Mouse (Mus musculus) liver, embryonic 11.5 days (tissue): ENCODE data around the gene Ephb2. TPM values are rescaled to one million over a fixed set of nuclear protein-coding genes. Genes with fewer than 3 reads are reported as not detected.

Experiments used
- ATAC-seq: fragments of 200-750 bp; cut with Nextera tagmentation; replicated peaks from 2 replicates; pipeline ENCODE4 v1.8.0; 2017; ENCODE audit warnings: moderate number of reproducible peaks, mild to moderate bottlenecking, moderate TSS enrichment, moderate library complexity; ENCODE audit not compliant: low FRiP score
- DNase-seq: peaks from one replicate; pipeline ENCODE4 v3.0.0-alpha.2; 2017; ENCODE audit warnings: low spot score
- H3K27ac ChIP-seq: fragments of 300-500 bp; sonication (generic); 2 replicates; pipeline ENCODE4 v1.5.1; 2014; ENCODE audit warnings: mild to moderate bottlenecking, low read depth, low read length, control low read depth
- H3K27me3 ChIP-seq: fragments of 300-500 bp; sonication (generic); replicated peaks from 2 replicates; pipeline ENCODE4 v1.6.1; 2014; ENCODE audit warnings: low read length, mixed read lengths; ENCODE audit not compliant: control insufficient read depth, insufficient read depth
- H3K36me3 ChIP-seq: fragments of 300-500 bp; sonication (generic); 2 replicates; pipeline ENCODE4 v1.6.1; 2014; ENCODE audit warnings: mild to moderate bottlenecking, low read length, moderate library complexity, mixed read lengths; ENCODE audit not compliant: control insufficient read depth, insufficient read depth
- H3K4me1 ChIP-seq: fragments of 300-500 bp; sonication (generic); replicated peaks from 2 replicates; pipeline ENCODE4 v1.6.1; 2014; ENCODE audit warnings: low read length, mixed read lengths; ENCODE audit not compliant: control insufficient read depth, insufficient read depth
- H3K4me2 ChIP-seq: fragments of 300-500 bp; sonication (generic); 2 replicates; pipeline ENCODE4 v1.6.1; 2014; ENCODE audit warnings: mild to moderate bottlenecking, control low read depth, moderate library complexity
- H3K4me3 ChIP-seq: fragments of 300-500 bp; sonication (generic); 2 replicates; pipeline ENCODE4 v1.5.1; 2014; ENCODE audit warnings: low read depth, low read length, control low read depth
- H3K9ac ChIP-seq: fragments of 300-500 bp; sonication (generic); 2 replicates; pipeline ENCODE4 v1.6.1; 2014; ENCODE audit warnings: low read depth, low read length, control low read depth
- H3K9me3 ChIP-seq: fragments of 300-500 bp; sonication (generic); 2 replicates; pipeline ENCODE4 v1.6.1; 2016; ENCODE audit warnings: low read length, inconsistent platforms, mixed read lengths; ENCODE audit not compliant: control insufficient read depth
- WGBS: fragments of 180-500 bp; shearing (Covaris S2); extraction: QIAGEN DNeasy Blood & Tissue Kit; methylation state at CpG from one replicate; pipeline ENCODE4 v1.1.7; 2014; 5-methylcytosine and 5-hydroxymethylcytosine counted together
- polyA plus RNA-seq: library from polyadenylated mRNA; unstranded; fragments of >200 nt; fragmentation: Nextera tagmentation; extraction: Ambion mirVana; gene quantifications from 2 replicates; pipeline ENCODE4 v1.2.1, GENCODE M21; 2014

The Ephb2 gene
- polyA plus RNA-seq, 1 experiment from 2014 or later: 5.1 TPM

DNA sequence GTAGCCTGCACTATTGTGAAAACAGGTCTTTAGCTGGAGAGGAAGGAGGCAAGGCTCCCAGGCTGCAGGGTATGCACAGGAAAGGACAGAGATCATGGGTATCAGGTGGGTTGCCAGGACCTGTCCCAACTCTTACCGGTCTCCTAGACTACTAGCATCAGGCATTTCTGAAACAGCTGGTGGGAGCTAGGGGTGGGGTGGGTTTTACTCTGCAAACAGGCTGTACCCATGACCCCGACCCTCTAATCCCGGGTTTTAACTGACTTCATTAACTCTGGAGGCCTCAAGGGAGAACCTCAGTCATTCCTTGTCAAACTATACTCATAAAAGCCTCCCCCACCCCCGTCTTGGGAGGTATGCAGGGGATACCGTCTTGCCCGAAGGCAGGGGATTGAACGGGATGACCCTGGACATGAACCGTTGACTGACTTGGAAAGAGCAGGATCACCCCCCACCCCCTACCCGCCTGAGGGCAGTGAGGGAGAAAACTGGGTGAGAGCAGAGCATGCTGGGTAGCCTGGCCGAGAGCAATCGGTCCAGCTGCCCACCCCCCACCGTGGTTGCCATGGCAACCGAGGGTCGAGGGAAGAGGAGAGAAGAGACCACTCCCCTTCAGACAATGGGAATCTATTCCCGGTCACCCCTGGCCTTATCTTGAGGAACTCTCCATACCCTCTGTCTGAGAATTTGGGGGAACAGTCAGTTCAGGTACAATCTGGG, 29.1 kb upstream of the Ephb2 start:
- ATAC-seq (no peak), DNase-seq (peak; percentile 45)
- H3K4me2 ChIP-seq: no peak overlapping the region
- peaks cover 12% of the 10 kb centered on the region for H3K27me3 ChIP-seq
- H3K27ac ChIP-seq: no peak overlapping the region
- H3K4me1 ChIP-seq: 0 out of 2 replicates have a peak, but pooled peaks cover 6% of the 10 kb centered on the region
- no peak overlapping the region for H3K4me3 ChIP-seq
- no peaks in the 10 kb centered on the region for H3K9me3 ChIP-seq
- H3K36me3 ChIP-seq: no peaks in the 10 kb centered on the region
- 27% methylated on average over 15 of the region's 15 CpGs for WGBS
- H3K9ac ChIP-seq: no peak overlapping the region

DNA sequence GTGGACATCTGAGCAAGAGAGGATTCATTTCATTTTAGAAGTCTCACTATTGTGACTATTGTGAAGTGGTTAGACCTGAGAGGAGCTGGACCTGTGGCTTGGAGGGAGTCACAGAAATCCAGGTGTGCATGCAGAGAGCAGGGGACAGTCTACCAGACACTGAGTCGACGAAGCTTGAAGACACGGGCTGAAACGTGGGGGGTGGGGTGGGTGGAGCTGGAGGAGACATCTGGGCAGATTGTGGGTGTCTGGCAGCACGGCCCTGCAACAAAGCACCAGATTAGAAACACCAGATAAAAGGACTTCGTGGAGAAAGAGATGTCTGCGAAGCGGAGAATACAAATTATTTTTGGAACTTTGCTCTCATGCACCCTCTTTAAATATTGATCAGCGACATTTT, 27.7 kb upstream of the Ephb2 start:
- DNase-seq: no peak
- Histone ChIP-seq H3K4me3 (no peak overlapping the region), H3K4me1 (0 out of 2 replicates have a peak, but pooled peaks cover 6% of the 10 kb centered on the region), H3K4me2 (no peak overlapping the region), H3K9ac (no peak overlapping the region), H3K27ac (no peak overlapping the region), H3K27me3 (peaks cover 12% of the 10 kb centered on the region), H3K9me3 (no peaks in the 10 kb centered on the region), H3K36me3 (no peaks in the 10 kb centered on the region)
- no peak for ATAC-seq
- WGBS: 45% methylated on average over 9 of the region's 9 CpGs

DNA sequence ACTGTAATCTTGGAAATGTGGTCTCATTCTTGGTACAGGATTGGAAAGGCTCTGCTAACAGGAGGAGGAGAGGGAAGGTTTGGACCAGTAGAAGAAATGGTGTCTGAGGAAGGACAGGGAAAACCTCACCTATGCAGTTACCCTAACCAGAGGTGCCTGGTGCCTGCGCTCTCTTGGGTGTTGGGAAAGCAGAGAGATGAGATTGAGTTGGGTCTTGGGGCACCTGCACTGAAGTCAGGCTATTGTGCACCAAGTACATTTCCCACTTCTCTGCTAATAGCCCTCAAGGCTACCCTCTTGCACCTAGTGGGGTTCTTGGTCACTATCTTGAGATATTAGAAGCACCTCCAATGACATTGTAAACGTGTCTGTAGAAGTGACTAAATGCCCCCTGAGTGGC, 26.6 kb upstream of the Ephb2 start:
- Histone ChIP-seq H3K27me3 (peaks cover 12% of the 10 kb centered on the region), H3K4me2 (no peak overlapping the region), H3K4me1 (0 out of 2 replicates have a peak, but pooled peaks cover 3% of the 10 kb centered on the region), H3K9me3 (no peaks in the 10 kb centered on the region), H3K27ac (no peak overlapping the region), H3K9ac (no peak overlapping the region), H3K4me3 (no peak overlapping the region), H3K36me3 (no peaks in the 10 kb centered on the region)
- DNase-seq: no peak
- ATAC-seq: no peak
- WGBS: 61% methylated on average over 2 of the region's 2 CpGs

DNA sequence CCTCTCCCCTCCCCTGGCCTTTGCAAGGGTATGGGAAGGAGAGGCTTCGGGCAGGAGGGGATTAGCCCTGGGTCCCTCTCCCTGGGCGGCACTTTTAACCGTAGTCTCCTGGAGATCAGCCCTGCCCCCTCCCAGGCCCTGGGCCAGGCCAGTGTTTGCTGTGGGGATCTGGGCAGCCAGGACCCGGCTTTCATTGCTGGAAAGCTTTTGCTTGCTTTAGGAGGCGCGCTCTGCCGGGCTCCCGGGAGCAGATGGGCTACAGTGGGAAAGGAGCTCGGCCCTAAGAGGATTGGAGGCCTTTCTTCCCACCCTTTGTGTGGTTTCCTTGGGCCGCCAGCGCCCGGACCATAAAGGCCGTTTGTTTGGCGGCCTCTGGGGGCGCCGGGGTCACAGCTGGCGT, 26.0 kb upstream of the Ephb2 start:
- Histone ChIP-seq H3K36me3 (no peaks in the 10 kb centered on the region), H3K9ac (no peak overlapping the region), H3K4me1 (0 out of 2 replicates have a peak, but pooled peaks cover 3% of the 10 kb centered on the region), H3K27ac (no peak overlapping the region), H3K4me3 (no peak overlapping the region), H3K27me3 (peaks cover 12% of the 10 kb centered on the region), H3K4me2 (no peak overlapping the region; the same call in 1 of the 2 replicates), H3K9me3 (no peaks in the 10 kb centered on the region)
- WGBS: 16% methylated on average over 17 of the region's 17 CpGs
- no peak for ATAC-seq
- no peak for DNase-seq

DNA sequence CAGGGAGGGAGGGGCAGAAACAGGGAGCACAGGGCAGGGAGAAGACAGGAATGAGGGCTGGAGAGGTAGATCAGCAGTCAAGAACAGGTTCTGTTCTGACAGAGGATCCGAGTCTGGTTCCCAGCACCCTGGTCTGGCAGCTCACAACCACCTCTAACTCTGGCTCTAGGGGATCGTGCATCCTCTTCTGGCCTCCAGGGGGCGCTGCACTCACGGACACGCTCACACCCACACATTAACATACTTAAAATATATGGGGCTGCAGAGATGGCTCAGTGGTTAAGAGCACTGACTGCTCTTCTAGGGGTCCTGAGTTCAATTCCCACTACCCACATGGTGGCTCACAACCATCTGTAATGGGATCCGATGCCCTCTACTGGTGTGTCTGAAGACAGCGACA, 24.2 kb upstream of the Ephb2 start:
- Histone ChIP-seq H3K36me3 (no peaks in the 10 kb centered on the region), H3K27me3 (peaks cover 12% of the 10 kb centered on the region), H3K4me3 (no peak overlapping the region), H3K9me3 (no peaks in the 10 kb centered on the region), H3K4me1 (0 out of 2 replicates have a peak, but pooled peaks cover 3% of the 10 kb centered on the region), H3K4me2 (no peak overlapping the region), H3K9ac (no peak overlapping the region), H3K27ac (no peak overlapping the region)
- 73% methylated on average over 7 of the region's 7 CpGs for WGBS
- ATAC-seq (no peak), DNase-seq (no peak)

DNA sequence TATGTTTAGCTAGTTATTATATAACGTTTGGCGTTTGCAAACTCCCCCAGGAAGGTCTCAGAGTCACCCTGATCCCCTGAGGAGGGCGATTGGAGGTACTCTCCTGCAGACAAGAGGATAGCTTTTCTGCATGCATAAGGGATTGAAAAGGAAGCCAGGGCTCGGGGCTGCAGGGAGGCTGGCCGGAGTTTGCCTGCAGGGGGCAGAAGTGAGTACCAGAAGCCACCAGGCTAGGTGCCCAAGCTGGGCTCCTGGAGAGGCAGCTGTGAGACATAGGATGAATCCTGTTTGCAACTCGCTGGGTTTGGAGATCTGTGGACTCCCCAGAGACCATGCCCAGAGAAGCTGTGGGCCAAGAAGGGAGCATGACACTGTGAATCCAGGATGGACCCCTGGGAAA, 19.3 kb upstream of the Ephb2 start:
- H3K9me3 ChIP-seq: no peaks in the 10 kb centered on the region
- no peak overlapping the region for H3K9ac ChIP-seq
- no peak overlapping the region for H3K4me2 ChIP-seq
- no peaks in the 10 kb centered on the region for H3K4me1 ChIP-seq
- ATAC-seq (no peak), DNase-seq (no peak)
- no peaks in the 10 kb centered on the region for H3K36me3 ChIP-seq
- no peak overlapping the region for H3K27ac ChIP-seq
- H3K27me3 ChIP-seq: no peaks in the 10 kb centered on the region; the same call in 1 of the 2 replicates
- H3K4me3 ChIP-seq: no peak overlapping the region
- WGBS: 29% methylated on average over 6 of the region's 6 CpGs

DNA sequence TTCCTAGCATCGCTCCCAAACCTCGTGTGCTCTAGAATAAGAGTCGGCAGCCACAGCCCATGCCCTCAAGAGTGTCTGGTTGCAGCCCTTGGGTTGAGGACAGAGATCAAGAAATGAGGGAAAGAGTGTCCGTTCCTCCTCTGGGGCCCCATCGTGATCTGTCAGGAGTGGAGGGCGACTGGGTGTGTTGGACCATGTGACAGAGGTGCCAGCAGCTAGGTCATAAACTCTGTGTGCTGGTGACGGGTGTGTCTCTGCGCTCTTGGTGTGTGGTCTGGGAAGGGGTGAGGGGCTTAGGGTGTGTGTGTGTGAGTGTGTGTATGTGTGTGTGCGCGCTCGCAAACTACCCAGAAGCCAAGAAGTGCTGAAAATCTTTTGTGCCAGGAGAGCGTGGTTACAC, 17.2 kb upstream of the Ephb2 start:
- DNase-seq: no peak
- Histone ChIP-seq H3K4me2 (no peak overlapping the region), H3K9ac (no peak overlapping the region), H3K27me3 (no peaks in the 10 kb centered on the region; the same call in 1 of the 2 replicates), H3K27ac (no peak overlapping the region), H3K36me3 (no peaks in the 10 kb centered on the region), H3K4me1 (no peaks in the 10 kb centered on the region), H3K9me3 (no peaks in the 10 kb centered on the region), H3K4me3 (no peak overlapping the region)
- ATAC-seq: no peak
- WGBS: 79% methylated on average over 12 of the region's 12 CpGs

DNA sequence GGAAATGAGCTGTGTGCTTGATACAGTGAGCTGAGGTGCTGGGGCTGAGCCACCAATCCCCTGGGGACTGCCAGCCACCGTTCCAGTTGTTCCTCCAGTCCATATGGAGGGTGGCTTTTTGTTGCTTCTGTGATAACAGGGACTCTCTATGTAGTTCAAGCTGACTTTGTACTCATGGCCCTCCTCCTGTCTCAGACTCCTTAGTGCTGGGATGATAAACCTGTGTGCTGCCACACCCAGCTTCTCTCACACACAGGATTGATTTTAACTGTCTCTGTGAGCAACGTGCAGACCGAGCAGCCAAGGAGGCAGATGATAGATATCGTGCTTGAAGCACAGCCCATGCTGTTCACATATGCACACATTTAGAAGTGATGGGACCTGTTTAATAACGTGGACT, 16.3 kb upstream of the Ephb2 start:
- H3K36me3 ChIP-seq: no peaks in the 10 kb centered on the region
- WGBS: 45% methylated on average over 5 of the region's 5 CpGs
- no peak overlapping the region for H3K9ac ChIP-seq
- DNase-seq (no peak), ATAC-seq (no peak)
- H3K4me3 ChIP-seq: no peak overlapping the region
- no peaks in the 10 kb centered on the region for H3K9me3 ChIP-seq
- H3K27ac ChIP-seq: no peak overlapping the region
- no peaks in the 10 kb centered on the region for H3K27me3 ChIP-seq
- H3K4me1 ChIP-seq: no peaks in the 10 kb centered on the region
- H3K4me2 ChIP-seq: no peak overlapping the region

DNA sequence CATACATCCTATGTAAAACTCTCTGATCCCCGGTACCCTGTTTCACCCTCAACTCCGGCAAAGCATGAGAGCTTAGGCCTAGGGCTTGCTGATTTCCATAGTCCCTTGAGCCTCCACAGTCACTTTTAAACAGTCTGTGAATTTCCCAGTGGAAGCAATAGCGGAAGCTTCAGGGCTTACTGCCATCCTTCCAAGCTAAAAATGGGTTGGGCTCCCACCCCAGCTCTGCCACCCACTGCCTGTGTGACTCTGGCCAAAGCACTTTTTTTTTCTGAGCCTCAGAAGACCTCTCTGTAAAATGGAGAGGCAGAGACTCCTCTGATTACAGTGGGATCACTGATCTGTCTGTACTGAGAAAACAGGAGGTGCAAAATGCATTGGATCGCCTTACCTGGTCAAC, 12.8 kb upstream of the Ephb2 start:
- H3K4me2 ChIP-seq: no peak overlapping the region
- WGBS: 72% methylated on average over 4 of the region's 4 CpGs
- H3K27ac ChIP-seq: no peak overlapping the region
- no peaks in the 10 kb centered on the region for H3K36me3 ChIP-seq
- DNase-seq (no peak), ATAC-seq (no peak)
- no peaks in the 10 kb centered on the region for H3K4me1 ChIP-seq
- no peak overlapping the region for H3K9ac ChIP-seq
- H3K27me3 ChIP-seq: peaks cover 3% of the 10 kb centered on the region; the same call in 1 of the 2 replicates
- no peak overlapping the region for H3K4me3 ChIP-seq
- H3K9me3 ChIP-seq: no peaks in the 10 kb centered on the region
